Mouse (Mus musculus) layer of hippocampus, postnatal 36 days (tissue): ENCODE measurements at regions not wholly inside any gene's neighbourhood (a gene's known extent, or its start where the extent isn't known, plus 50 kb on each side); places are given as distances from the start of the nearest gene placed in this dataset.

Experiments used
- DNase-seq, 2 experiments: peaks; one replicate each; pipeline ENCODE4 v3.0.0; 2022

DNA sequence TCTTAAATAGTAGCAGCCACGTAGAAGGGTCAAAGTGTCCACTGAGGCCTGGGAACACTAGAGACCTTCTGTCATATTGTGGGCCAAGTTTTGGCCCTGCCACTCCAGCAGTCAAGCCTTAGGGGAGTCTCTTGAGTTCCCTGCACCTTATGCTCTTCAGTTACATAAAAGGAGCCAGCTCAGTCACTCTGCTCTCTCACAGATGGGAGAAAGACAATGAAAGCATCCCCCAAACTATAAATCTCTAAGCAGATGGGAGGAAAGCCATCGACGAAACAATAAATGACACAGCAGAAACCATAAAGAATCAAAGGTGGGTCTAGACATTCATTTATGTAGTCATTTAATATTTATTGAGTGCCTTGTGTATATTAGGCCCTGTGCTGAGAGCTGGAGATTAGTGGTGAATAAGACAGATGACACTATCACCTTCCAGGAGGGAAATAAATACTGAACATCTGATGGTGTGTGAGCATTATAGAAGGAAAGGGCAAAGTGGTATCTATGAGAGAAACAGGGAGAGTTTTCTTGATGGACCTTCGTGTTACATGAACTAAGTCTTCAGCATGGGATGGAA lies 137.5 kb upstream of the Synpr start:
- DNase-seq: no peak

DNA sequence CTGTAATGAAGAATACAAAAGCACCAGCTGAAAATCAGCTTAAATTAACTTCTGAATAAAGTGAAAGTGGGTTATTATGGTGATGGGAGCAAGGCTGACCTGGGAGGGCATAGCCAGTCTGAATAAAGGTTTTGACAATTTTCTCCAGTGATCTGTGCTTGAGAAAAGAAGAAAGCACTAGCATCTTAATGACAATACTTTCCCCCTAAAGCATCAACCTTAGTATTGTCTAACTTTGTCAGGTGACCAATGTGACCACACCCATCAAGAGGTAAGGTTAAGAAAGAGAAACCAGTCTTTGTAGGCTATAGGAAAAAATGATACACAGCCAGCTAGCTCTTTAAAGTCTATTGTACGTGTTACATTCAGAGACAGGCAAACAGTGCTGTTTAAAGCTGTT lies 135.0 kb upstream of the Synpr start:
- DNase-seq: no peak

DNA sequence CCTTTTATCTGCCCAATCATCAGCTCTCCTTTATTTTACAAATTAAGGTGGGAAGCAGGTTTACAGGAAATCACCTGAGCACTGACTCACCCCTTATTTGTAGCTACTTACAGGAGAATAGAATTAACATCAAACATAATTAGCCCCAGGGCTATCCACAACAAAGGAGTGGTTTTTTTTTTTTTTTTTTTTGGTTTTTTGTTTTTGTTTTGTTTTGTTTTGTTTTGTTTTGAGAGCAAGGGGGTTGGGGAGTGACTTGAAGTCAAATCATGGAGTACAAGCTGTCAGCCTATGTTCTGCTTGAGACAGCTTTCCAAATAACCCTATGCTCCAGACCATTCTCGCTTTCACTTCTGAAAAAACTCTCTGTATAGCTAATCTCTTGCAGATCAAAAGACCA lies 132.9 kb upstream of the Synpr start:
- no peak for DNase-seq

DNA sequence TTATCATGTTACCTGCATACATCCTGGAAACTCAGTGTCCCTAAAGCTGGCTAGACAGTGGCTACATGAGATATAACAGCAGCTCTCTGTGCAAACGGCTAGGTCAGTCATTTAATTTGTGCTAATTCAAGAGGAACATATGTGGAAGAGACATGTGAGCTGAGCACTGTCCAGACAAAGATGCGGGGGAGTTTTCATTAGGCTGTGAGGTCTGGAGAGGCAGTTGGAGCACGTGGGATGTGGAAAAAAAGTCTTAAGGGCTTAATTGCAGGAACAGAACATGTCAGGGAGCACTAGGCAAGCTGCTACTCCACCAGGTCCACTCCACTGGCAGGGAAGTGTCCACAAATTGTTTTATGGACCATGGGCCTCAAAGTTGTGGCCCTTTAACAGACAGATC lies 108.4 kb upstream of the Synpr start:
- no peak for DNase-seq

DNA sequence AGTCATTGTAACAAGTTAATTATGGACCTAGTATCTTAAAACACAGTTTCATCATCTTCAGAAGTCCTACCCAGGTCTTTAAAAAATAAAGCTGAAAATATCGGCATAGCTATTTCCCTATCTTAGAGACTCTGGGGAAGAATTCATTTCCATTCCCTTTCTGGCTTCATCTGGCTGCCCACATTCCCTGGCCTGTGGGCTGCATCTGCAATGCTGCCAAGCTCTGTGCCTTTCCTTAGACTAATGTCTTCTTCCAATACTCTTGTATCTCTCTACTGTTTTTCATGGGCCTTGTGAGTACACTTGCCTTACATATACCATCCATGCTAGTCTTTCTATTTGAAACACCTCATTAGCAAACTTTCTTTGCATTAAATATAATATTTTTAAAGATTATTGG lies 106.7 kb upstream of the Synpr start:
- DNase-seq: peak in 1 of 2 experiments; percentile 4

DNA sequence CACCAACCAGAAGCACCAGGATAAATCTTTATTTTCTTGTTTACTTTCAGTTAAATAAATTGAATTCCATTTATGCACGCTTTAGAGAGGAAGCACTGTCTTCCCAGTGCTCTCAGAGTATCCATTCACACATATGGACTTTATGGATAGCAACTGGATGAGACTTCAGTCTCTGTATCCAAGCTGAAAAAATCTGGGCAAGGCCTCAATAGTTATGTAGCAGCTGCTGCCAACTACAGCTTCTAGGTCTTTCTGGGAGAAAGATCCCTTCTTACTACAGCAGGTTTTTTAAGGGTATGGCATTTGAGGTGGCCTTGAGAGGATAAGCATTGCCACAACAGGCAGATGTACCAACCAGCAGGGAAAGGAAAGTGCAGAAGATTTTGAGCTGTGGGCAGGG lies 93.8 kb upstream of the Synpr start:
- DNase-seq: no peak

DNA sequence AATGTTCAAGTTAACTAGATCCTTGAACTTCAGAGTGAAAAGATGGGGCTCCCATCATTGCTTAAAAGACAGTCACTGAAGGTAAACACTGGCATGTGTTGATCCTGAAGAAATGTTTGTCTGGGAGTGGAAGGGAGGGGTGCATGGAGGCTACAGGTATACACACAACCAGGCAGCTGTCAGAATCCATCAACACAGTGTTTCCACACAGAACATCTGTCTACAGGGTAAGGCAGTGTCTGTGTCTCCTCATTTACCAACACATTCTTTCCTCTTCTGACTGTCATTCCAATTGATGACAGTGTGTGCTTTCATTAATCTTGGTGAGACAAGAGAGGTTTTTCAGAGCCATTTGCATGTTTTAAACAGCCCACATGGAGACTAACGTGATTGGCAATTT lies 91.8 kb upstream of the Synpr start:
- no peak for DNase-seq

DNA sequence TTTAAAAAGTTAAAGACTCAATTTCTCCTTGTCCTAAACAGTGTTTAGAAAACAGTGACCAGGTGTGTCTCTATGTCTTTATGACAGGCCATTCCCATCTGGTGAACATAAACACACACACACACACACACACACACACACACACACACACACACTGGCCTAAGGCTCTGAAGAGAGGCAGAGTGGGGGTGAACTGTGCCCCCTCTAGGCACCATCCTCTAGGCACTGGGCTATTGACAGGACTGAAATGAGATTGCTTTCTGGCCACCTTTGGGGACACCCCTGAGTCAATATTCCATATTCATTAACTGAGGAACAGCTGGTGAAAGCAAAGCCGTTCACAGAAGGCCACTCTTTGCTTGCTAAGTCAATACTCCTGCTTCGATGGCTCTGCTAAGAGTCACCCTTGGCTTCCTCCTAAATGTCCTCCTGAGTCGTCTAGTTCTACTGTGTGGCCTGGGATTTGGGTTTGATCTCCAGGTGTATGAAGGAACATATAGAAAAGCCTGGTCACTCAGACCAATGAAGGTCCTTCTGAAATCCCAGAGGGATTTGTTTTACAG lies 87.2 kb upstream of the Synpr start:
- DNase-seq: no peak

DNA sequence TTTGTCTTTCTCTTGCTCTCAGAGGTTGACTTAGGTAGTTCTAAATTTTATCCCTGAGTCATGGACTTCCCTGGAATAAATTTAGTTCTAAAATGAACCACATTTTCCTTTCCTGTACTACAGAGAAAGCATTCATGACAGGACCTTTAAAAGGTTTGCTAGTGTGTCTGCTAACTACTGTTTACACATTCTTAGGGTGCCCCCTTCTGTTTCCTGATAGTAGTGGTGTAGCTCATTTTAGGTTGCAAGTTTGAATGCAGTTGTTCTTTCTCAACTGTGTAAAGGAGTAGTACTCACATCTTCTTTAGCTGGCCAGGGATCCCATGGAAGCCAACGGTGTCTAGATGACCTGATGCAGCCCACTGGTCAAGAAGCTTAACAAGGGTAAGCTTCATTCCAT lies 86.1 kb upstream of the Synpr start:
- no peak for DNase-seq

DNA sequence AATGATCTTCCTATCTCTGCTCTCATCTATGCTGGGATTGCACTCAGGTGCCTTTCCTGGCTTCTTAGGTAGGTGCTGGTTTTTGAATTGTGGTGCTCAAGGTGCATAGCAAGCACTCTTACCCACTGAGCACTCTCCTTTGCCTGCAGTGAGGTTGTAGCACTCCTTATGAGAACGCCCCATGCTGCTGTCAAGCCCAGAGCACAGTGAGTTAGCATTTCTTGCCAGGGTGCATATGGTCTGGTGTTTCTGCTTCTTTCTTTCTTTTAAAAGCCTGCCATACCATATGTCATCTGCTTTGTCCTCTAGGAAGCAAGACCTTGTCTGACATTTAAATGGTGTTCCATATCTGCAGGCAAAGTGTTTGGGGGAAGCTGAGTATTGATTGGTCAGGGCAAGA lies 71.9 kb upstream of the Synpr start:
- no peak for DNase-seq
